Mouse (Mus musculus): ENCODE results near the gene Lrrc23. TPM values are rescaled to one million over a fixed set of nuclear protein-coding genes. Genes with fewer than 3 reads are reported as not detected.

The Lrrc23 gene
- polyA plus RNA-seq, 1 experiment from 2014 or later, result 0.97 TPM

DNA sequence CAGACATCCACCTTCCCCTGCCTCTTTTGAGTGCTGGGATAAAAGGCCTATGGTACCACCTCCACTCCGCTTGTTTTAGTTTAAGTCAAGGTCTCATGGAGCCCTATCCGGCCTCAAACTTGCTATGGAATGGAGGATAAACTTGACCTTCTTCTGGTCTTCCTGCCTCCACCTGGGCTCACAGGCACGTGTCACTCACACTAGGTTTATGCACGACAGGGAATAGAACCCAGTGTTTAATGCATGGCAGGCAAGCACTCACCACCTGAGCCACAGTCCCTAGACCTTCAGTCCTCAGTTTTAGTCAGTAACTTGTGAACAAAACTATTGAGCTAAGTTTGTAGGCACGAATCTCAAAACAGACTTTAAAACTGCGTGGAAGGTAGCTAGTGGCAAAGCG is 48.5 kb downstream of the Lrrc23 start:
- Histone ChIP-seq H3K9me3 (replicated peaks; ENCODE audit: control insufficient read depth, low read length) (no peaks in the 10 kb centered on the region), H3K9ac (replicated peaks; ENCODE audit: low read length) (no peak overlapping the region), H3K4me2 (ENCODE audit: low read depth, low read length) (no peak overlapping the region), H3K36me3 (replicated peaks; ENCODE audit: control insufficient read depth, insufficient read depth, low read depth, low read length) (no peaks in the 10 kb centered on the region), H3K4me3 (ENCODE audit: low read depth, low read length) (no peak overlapping the region), H3K27me3 (ENCODE audit: control insufficient read depth, insufficient read depth, low read length) (no peaks in the 10 kb centered on the region), H3K27ac (replicated peaks; ENCODE audit: low read depth, low read length) (no peak overlapping the region), H3K4me1 (ENCODE audit: control insufficient read depth, insufficient read depth, low read length) (no peaks in the 10 kb centered on the region; the same call in 1 of the 2 replicates)
- DNase-seq (ENCODE audit: low spot score) (no peak), ATAC-seq (replicated peaks; ENCODE audit: insufficient number of reproducible peaks, low FRiP score, low TSS enrichment, low read depth) (no peak)
- 84% methylated on average over 7 of the region's 7 CpGs for WGBS

DNA sequence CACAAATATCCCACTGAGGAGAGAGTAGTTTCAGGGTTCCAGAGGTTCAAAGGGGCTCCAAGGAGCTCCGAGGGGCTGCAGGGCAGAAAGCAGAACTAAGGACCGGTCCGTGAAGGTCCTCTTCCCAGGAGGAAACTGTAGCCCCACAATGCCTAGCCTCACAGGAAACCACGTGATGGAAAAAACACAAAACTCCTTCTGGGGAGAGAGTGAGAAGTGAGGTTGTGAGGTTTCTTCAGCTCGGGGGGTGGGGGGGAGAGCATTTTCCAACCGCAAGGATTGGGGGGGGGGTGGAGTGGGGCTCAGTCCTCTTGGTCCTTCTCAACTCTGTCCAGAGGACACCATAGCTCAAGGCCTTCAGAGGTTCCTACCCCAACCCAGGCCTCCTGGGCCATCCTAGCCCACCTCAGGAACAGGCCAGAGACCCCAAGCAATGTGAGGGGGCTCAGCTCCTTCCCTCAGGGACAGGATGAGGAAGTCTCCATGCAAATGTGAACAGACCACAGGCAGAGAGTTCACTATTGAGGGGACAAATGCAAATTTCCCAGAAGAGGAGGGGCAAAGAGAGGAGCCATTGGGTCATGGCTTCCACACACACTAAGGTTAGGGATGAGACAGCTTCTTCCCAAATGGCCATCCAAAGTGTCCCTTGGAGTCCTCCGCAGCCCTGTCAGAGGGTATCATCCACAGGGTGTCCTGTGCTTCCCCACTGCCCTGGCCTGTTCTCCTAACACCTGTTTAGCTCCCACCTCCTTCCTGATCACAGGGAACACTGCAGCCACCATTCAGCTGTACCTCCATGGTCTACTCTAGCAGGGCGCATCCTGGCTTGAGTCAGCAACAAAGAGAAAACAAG is 49.4 kb downstream of the Lrrc23 start:
- Histone ChIP-seq H3K27me3 (ENCODE audit: control insufficient read depth, insufficient read depth, low read length) (no peaks in the 10 kb centered on the region), H3K36me3 (replicated peaks; ENCODE audit: control insufficient read depth, insufficient read depth, low read depth, low read length) (no peaks in the 10 kb centered on the region), H3K27ac (replicated peaks; ENCODE audit: low read depth, low read length) (no peak overlapping the region), H3K4me2 (ENCODE audit: low read depth, low read length) (no peak overlapping the region), H3K4me3 (ENCODE audit: low read depth, low read length) (no peak overlapping the region), H3K9me3 (replicated peaks; ENCODE audit: control insufficient read depth, low read length) (no peaks in the 10 kb centered on the region), H3K9ac (replicated peaks; ENCODE audit: low read length) (no peak overlapping the region; the same call in 1 of the 2 replicates), H3K4me1 (ENCODE audit: control insufficient read depth, insufficient read depth, low read length) (no peaks in the 10 kb centered on the region; the same call in 1 of the 2 replicates)
- ATAC-seq (replicated peaks; ENCODE audit: insufficient number of reproducible peaks, low FRiP score, low TSS enrichment, low read depth), result no peak
- DNase-seq (ENCODE audit: low spot score), result no peak
- WGBS, result 81% methylated on average over 8 of the region's 8 CpGs

GRCm38 (mm10) chr6:124728621-124729020 is 50.9 kb downstream of the Lrrc23 start:
- Histone ChIP-seq H3K27me3 (ENCODE audit: control insufficient read depth, insufficient read depth, low read length) (no peaks in the 10 kb centered on the region), H3K9ac (replicated peaks; ENCODE audit: low read length) (no peak overlapping the region), H3K4me2 (ENCODE audit: low read depth, low read length) (no peak overlapping the region), H3K4me1 (ENCODE audit: control insufficient read depth, insufficient read depth, low read length) (no peaks in the 10 kb centered on the region; the same call in 1 of the 2 replicates), H3K27ac (replicated peaks; ENCODE audit: low read depth, low read length) (no peak overlapping the region), H3K36me3 (replicated peaks; ENCODE audit: control insufficient read depth, insufficient read depth, low read depth, low read length) (no peaks in the 10 kb centered on the region), H3K9me3 (replicated peaks; ENCODE audit: control insufficient read depth, low read length) (no peaks in the 10 kb centered on the region), H3K4me3 (ENCODE audit: low read depth, low read length) (no peak overlapping the region)
- WGBS, result 88% methylated on average over 10 of the region's 10 CpGs
- ATAC-seq (replicated peaks; ENCODE audit: insufficient number of reproducible peaks, low FRiP score, low TSS enrichment, low read depth) (no peak), DNase-seq (ENCODE audit: low spot score) (no peak)

- no peaks in the 10 kb centered on the region for H3K36me3 ChIP-seq (replicated peaks; ENCODE audit: control insufficient read depth, insufficient read depth, low read depth, low read length)
- no peak overlapping the region for H3K4me3 ChIP-seq (ENCODE audit: low read depth, low read length)
- 90% methylated on average over 10 of the region's 10 CpGs for WGBS
- H3K27ac ChIP-seq (replicated peaks; ENCODE audit: low read depth, low read length), result no peak overlapping the region
- ATAC-seq (replicated peaks; ENCODE audit: insufficient number of reproducible peaks, low FRiP score, low TSS enrichment, low read depth) (no peak), DNase-seq (ENCODE audit: low spot score) (no peak)
- H3K9ac ChIP-seq (replicated peaks; ENCODE audit: low read length), result no peak overlapping the region
- no peaks in the 10 kb centered on the region for H3K4me1 ChIP-seq (ENCODE audit: control insufficient read depth, insufficient read depth, low read length)
- no peak overlapping the region for H3K4me2 ChIP-seq (ENCODE audit: low read depth, low read length)
- no peaks in the 10 kb centered on the region for H3K9me3 ChIP-seq (replicated peaks; ENCODE audit: control insufficient read depth, low read length)
- no peaks in the 10 kb centered on the region for H3K27me3 ChIP-seq (ENCODE audit: control insufficient read depth, insufficient read depth, low read length)
Observed at GRCm38 (mm10) chr6:124724472-124724871, 55.1 kb downstream of the Lrrc23 start.

DNA sequence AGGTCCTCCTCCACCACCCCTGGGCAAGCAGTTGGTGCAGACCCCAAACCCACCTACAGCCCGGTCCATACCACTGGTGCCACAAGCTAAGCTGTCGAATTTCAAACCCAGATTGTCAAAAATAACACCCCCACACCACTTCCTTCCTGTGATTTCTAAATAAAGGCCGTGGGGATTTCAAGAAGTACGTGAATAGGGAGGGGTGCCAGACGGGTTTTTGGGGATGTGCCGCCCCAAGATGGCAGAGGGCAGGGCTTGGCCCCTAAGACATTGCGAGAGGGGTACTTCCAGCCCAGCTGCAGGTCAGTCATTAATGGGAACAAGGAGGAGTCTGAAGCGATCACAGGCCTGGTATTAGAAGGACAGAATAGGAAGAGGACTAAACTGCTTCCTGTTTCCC is 56.0 kb downstream of the Lrrc23 start:
- DNase-seq (ENCODE audit: low spot score) (no peak), ATAC-seq (replicated peaks; ENCODE audit: insufficient number of reproducible peaks, low FRiP score, low TSS enrichment, low read depth) (no peak)
- H3K27ac ChIP-seq (replicated peaks; ENCODE audit: low read depth, low read length), result no peak overlapping the region
- no peak overlapping the region for H3K9ac ChIP-seq (replicated peaks; ENCODE audit: low read length)
- no peaks in the 10 kb centered on the region for H3K36me3 ChIP-seq (replicated peaks; ENCODE audit: control insufficient read depth, insufficient read depth, low read depth, low read length)
- no peak overlapping the region for H3K4me3 ChIP-seq (ENCODE audit: low read depth, low read length)
- 81% methylated on average over 8 of the region's 8 CpGs for WGBS
- H3K27me3 ChIP-seq (ENCODE audit: control insufficient read depth, insufficient read depth, low read length), result no peaks in the 10 kb centered on the region
- H3K4me2 ChIP-seq (ENCODE audit: low read depth, low read length), result no peak overlapping the region
- no peaks in the 10 kb centered on the region for H3K4me1 ChIP-seq (ENCODE audit: control insufficient read depth, insufficient read depth, low read length)
- no peaks in the 10 kb centered on the region for H3K9me3 ChIP-seq (replicated peaks; ENCODE audit: control insufficient read depth, low read length)

DNA sequence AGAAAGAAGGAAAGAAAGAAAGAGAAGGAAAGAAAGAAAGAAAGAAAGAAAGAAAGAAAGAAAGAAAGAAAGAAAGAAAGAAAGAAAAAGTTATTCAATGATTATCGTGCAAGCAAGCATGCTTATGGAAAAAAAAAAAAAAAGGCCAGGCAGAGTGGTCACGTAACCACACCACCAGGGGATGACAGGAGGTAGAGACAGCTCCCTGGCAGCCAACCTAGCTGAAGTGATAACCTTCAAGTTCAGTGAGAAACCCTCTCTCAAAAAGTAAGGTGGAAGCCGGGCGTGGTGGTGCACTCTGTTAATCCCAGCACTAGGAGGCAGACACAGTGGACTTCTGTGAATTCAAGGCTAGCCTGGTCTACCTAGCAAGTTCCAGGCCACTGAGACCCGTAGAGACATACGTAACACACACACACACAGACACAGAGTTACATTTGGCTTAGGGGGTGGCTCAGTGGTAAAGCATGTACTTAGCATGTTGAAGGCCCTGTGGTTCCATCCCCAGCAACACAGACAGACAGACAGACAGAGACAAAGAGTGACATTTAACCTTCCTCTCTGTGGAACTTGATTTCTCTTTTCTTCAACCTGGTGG is 56.6 kb downstream of the Lrrc23 start:
- WGBS, result 78% methylated on average over 6 of the region's 6 CpGs
- no peak overlapping the region for H3K27ac ChIP-seq (replicated peaks; ENCODE audit: low read depth, low read length)
- ATAC-seq (replicated peaks; ENCODE audit: insufficient number of reproducible peaks, low FRiP score, low TSS enrichment, low read depth), result no peak
- H3K4me2 ChIP-seq (ENCODE audit: low read depth, low read length), result no peak overlapping the region
- H3K36me3 ChIP-seq (replicated peaks; ENCODE audit: control insufficient read depth, insufficient read depth, low read depth, low read length), result no peaks in the 10 kb centered on the region
- no peaks in the 10 kb centered on the region for H3K9me3 ChIP-seq (replicated peaks; ENCODE audit: control insufficient read depth, low read length)
- H3K27me3 ChIP-seq (ENCODE audit: control insufficient read depth, insufficient read depth, low read length), result no peaks in the 10 kb centered on the region
- H3K4me1 ChIP-seq (ENCODE audit: control insufficient read depth, insufficient read depth, low read length), result no peaks in the 10 kb centered on the region
- no peak overlapping the region for H3K9ac ChIP-seq (replicated peaks; ENCODE audit: low read length)
- H3K4me3 ChIP-seq (ENCODE audit: low read depth, low read length), result no peak overlapping the region
- DNase-seq (ENCODE audit: low spot score), result no peak

DNA sequence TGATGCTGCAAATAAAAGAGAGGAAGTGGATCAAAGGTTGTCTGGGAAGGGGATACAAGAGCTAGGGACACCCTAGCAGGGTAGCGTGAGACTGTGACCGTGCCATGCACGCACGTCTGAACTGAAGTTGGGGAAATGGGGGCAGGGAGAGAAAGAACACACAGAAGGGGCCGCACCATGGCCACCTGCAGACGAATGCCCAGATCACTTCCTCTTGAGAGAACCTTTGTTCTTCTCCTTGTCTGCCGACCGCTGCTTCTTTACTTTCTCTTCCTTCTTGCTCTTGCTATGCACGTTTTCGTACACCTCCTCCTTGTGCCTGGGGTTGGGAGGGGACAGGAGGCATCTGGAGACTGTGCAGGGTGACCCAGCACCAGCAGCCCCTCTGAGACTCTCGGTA is 58.6 kb downstream of the Lrrc23 start:
- WGBS, result 79% methylated on average over 11 of the region's 11 CpGs
- no peaks in the 10 kb centered on the region for H3K27me3 ChIP-seq (ENCODE audit: control insufficient read depth, insufficient read depth, low read length)
- ATAC-seq (replicated peaks; ENCODE audit: insufficient number of reproducible peaks, low FRiP score, low TSS enrichment, low read depth), result no peak

More for the DNA sequence above, 58.6 kb downstream of the Lrrc23 start:
- no peak for DNase-seq (ENCODE audit: low spot score)
- H3K36me3 ChIP-seq (replicated peaks; ENCODE audit: control insufficient read depth, insufficient read depth, low read depth, low read length), result peaks cover 2% of the 10 kb centered on the region
- H3K4me2 ChIP-seq (ENCODE audit: low read depth, low read length), result no peak overlapping the region
- no peaks in the 10 kb centered on the region for H3K9me3 ChIP-seq (replicated peaks; ENCODE audit: control insufficient read depth, low read length)
- no peak overlapping the region for H3K9ac ChIP-seq (replicated peaks; ENCODE audit: low read length)
- H3K4me3 ChIP-seq (ENCODE audit: low read depth, low read length), result no peak overlapping the region
- no peak overlapping the region for H3K27ac ChIP-seq (replicated peaks; ENCODE audit: low read depth, low read length)
- H3K4me1 ChIP-seq (ENCODE audit: control insufficient read depth, insufficient read depth, low read length), result no peaks in the 10 kb centered on the region
